Mouse (Mus musculus) adrenal gland, adult (tissue): ENCODE results near the gene Cnnm1.

Source experiments
- DNase-seq, 2 experiments: peaks; one replicate each; pipeline ENCODE4 v3.0.0; 2022 to 2023; ENCODE audit warnings: low spot score in 1 of 2; ENCODE audit not compliant: inconsistent age in 2 of 2

Cnnm1 gene

DNA sequence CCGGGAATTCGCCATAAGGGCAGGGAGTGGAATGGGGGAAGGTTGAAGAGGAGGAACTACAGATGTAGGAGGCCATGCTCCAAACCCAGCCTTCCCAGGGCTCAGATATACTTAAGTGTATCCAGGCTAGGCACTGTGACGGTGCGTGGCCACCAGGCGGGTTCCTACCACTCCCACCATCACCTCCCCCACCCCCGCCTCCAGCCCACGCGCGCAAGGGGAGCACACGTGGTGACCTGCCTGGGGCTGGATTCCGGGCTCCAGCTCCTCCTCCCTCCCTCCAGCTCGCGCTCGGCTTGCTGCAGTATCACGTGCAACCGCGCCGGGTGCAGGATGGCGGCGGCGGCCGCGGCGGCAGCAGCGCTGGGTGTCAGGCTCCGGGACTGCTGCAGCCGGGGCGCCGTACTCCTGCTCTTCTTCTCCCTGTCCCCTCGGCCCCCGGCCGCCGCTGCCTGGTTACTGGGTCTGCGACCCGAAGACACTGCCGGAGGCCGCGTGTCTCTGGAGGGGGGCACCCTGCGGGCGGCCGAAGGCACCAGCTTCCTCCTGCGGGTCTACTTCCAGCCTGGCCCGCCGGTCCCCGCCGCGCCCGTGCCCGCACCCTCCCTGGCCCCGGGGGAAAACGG, at the start of gene Cnnm1:
Cnnm1 (plus strand) TSS at position 325 of the 626 bp plus-strand sequence.
- peak; percentile 16 to 64 for DNase-seq

DNA sequence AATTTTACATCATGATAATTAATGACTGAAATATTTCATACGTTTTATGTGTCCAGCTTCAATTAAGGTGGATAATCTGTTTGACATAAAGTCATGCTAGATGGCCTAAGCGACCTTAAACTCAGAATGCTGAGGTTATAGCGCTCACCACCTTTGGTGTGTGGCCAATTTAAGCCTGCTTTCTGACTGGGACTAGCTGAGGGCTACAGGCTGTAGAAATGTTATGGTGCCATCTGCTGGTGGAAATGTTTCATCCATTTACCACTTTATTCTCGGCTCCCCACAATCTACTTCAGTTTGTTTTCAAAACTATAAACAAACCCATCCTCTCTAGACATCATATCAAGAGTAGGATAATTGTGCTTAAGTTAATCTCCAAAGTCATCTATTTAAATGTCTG, 43.9 kb upstream of the Cnnm1 start:
- peak; percentile 7 to 76 for DNase-seq

DNA sequence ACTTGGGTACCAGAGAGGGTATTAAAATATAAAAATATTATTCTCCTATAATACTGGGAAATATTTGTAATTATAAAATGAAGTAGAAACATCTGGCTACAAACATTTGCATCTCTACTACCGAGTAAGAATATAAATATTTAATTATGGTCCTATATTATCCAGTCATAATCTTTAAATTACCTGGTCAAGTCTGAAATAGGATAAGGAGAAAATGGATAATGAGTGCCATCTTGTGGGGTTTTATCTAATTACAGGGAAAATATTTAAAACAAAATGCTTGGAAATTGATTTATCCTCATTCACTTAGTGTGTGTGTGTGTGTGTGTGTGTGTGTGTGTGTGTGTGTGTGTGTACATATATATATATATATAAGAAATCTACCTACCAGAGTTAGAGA, 33.1 kb upstream of the Cnnm1 start:
- no peak for DNase-seq

DNA sequence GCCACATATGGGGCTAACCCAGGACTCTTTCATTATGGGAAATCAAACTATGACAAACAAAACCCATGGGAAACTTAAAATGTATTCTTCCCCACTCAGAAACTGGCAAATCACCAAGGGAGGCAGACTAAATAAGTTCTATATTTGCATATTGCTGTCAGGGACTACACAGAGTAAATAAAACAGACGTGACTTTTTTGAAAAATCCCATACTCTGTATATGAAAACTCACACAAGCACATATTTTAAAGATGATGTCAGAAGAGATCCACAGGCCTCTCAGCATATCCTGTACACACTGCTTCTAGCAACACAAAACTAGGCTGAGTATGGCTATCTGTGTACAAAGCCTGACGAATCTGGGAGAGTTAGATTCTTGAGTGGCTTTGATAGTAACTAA, 24.7 kb upstream of the Cnnm1 start:
- no peak for DNase-seq

DNA sequence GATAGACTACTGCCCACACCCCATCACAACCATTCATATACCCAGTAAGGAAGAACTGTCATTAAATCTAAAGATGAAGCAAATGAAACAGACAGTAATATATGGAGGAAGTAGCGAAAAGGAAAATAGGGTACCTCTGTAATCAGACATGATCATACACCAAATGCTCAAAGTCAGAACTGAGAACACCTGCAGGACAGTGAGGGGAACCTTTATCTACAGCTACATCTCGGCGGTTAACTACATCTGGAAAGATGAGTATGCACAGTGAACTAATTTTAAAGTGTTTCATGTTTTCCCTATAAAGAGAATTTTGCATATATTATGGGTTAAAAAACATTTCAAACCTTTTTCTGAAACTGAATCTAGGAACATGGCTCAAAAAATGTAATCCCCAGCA, 19.7 kb upstream of the Cnnm1 start:
- DNase-seq, result no peak

DNA sequence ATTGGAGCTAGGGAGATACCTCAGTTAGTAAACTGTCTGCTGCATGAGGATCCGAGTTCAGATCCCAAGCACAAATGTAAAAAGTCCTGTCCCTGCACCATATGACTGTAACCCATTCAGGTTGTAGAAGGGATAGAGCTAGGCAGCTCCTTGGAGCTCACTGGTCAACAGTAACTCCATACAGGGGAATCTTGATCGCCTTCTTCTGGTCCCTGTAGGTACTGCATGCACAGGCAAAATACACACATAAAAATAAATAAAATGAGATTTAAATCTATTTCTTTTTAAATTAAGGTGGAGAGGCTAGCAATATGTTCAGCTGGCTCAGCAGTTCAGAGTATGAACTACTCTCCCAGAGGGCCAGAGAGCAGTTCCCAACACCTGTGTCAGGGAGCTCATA, 16.2 kb upstream of the Cnnm1 start:
- no peak for DNase-seq

DNA sequence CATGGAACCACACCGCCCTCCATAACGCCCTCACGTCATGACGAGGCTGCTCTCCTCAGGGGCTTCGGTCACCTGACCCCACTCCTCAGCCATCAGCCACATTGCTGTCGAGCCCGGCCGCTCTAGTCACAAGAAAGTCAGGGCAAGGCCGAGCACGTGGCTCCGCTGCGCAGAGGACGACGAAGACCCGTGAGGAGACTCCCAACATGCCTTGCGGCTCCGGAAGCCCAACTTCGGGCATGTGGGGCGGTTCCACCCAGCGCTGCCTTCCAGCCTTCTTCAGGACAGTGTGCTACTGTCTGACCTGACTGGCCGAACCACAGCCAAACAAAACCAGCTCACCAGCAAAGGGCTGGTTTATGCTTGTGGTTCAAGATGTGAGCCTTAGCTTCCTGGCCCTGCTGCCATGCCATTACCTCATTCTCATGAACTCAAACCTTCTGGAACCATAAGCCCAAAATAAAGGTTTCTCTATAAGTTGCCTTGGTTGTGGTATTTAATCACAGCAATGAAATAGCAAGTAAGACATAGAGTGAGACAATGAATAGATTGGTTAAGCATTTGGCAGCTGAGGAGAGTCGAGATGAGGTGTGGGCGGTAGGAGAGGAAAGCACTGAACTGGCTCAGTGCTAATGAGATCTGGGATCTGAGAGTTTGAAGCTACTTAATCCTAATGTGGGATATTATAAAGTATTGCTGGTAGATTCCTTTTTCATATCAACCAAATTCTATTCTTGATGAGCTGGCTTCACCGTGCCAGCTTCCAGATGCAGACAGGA, 12.6 kb upstream of the Cnnm1 start:
- DNase-seq, result no peak

DNA sequence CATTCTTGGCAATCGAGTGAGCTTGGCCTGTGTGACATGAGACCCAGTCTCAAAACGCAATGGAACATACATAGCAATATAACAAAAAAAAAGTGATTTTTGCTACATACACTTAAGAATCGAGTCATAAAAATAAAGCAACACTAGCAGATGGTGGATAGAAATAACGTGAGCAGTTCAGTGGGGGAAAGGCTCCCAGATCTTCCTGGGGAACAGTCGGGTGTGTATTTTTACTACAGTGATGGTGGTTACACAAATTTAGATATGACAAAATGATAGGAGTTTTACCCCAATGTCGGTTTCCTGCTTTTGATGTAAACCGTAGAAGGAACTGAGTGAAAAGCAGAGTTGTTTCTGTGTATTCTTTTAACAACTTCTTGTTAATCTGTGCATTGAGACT, 990 bp upstream of the Cnnm1 start:
- DNase-seq, result no peak

DNA sequence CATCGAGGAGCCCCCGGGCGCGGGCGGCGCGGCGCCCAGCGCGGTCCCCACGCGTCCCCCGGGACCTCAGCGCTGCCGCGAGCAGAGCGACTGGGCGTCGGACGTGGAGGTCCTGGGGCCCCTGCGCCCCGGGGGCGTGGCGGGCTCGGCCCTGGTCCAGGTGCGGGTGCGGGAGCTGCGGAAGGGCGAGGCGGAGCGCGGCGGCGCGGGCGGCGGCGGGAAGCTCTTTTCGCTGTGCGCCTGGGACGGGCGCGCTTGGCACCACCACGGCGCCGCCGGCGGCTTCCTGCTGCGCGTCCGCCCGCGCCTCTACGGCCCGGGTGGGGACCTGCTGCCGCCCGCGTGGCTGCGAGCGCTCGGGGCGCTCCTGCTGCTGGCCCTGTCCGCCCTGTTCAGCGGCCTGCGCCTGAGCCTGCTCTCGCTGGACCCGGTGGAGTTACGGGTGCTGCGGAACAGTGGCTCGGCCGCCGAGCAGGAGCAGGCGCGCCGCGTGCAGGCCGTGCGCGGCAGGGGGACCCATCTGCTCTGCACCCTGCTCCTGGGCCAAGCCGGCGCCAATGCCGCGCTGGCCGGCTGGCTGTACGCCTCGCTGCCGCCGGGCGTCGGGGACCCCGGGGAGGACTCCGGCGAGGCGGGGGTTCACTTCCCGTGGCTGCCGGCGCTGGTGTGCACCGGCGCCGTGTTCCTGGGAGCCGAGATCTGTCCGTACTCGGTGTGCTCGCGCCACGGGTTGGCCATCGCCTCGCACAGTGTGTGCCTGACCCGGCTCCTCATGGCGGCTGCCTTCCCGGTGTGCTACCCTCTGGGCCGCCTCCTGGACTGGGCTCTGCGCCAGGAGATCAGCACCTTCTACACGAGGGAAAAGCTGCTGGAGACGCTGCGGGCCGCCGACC, 778 bp downstream of the Cnnm1 start:
- DNase-seq, result peak; percentile 8 to 50

DNA sequence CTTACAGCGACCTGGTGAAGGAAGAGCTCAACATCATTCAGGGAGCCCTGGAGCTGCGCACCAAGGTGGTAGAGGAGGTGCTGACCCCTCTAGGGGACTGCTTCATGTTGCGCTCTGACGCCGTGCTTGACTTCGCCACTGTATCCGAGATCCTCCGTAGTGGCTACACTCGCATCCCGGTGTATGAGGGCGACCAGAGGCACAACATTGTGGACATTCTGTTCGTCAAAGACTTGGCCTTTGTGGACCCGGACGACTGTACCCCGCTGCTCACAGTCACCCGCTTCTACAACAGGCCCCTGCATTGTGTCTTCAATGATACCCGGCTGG, 1.4 kb downstream of the Cnnm1 start:
- peak in 1 of 2 experiments; percentile 27 for DNase-seq

DNA sequence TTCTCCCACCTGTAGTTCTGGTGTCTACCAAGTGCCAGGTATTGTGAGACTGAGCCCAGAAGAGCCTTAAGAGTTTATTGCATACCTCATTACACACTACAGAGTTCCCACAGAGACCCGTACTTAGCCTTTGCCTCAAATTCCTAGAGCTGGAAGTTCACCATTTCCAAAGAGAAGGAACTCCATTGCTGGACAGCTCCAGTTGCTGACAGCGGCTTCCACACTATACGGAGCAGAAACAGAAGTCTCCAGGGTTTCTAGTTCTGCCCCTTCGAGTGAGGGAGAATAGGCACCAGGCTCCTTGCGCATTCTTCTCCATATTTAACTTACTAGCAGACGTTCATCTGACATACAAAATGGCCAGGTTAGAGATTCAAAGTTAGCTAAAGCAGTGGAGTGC, 2.0 kb downstream of the Cnnm1 start:
- DNase-seq, result peak in 1 of 2 experiments; percentile 18

DNA sequence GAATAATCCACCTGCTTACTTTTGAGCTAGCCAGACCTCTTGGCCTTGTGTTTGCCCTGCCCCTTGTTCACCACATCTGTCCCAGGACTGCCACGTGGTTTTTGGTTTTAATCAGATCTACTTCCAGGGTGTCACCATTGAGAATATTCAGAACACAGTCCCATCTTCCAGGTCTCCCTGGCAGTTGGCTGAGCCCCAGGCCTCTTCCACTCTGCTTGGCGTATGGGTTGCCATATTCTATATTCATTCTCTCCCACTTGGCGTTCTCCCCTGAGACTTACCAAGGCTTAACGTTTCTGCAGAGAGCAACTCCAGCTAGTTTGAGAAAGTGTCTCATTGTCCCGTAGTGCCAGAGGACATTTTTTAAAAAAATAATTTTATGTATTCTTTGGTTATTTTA, 2.7 kb downstream of the Cnnm1 start:
- DNase-seq, result no peak

DNA sequence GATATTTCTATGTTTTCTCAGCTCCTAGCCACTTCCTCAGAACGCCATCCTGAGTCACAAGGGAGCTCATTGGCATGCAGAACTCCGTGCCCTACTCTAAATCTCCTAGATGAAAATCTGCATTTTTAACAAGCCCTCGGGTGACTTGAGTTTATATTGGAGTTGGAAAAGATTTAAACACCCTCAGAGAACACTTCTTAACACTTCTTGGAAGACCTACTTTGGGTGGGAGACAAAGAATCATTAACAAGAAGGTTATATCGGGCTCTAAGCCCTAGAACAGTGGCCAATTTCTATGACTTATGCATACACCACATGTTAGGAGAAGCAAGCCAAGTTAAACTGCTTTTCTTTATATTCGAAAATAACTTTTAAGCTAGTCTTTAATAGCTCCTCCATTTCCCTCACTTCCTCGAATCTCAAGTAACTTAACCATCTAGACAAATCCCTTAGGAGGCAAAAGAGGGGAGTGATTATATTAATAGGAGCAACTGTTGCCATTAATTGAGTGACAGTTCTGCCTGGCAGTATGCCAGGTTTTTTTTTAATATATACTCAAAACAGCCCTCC, 4.5 kb downstream of the Cnnm1 start:
- no peak for DNase-seq

DNA sequence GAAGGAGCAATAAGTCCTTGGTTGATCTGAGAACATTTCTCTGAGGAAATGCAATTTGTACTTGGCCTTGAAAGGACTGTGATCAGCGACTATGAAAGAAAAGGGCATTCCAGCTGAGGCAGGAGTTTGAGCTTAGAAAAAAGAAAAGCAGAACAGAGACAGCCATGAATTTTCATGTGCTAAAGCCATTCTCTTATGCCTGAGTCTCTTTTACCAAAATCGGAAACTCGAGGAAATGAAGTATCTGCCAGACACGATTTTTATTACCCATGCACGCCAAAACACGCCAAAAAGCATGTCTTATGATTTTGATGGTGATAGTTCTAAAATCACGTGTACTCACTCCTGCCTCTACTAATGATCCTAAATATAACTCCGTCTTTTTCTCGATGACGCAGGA, 11.3 kb downstream of the Cnnm1 start:
- DNase-seq, result no peak

DNA sequence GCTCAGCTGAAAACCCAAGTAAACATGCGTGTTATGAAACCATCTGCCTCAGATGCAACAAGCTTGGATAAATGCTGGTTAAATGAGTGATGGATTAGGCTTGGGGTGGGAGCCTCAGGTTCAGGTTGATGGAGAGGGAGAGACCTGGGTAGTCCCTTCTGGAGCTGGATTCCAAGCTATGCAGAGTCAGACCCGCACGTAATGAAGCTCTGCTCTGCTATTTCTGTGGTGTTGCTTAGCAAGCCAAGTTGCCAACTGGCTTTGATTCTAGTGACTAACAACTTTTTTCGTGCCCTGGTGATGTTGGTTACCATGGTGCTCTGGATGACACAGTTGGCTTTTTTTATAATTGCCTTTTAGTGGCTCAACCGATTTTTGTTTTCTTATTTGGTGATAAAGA, 11.9 kb downstream of the Cnnm1 start:
- DNase-seq, result no peak

DNA sequence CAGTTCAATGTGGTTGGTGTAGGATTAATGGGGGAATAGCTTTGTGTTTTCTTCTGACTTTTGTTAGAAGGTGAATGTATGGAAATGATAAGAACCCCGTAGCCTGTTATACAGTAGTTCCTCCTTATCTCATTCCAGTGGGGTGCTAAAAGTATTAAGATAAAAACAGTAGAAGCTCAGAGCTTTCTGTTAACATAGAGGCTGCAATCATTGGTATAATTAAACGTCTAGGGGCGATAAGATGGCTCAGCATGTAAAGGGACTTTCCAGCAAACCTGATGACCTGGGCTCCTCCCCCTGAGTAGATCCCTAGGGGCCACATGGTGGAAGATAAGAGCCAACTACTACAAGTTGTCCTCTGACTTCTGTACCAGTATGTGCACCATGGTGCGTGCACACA, 12.8 kb downstream of the Cnnm1 start:
- DNase-seq, result no peak

DNA sequence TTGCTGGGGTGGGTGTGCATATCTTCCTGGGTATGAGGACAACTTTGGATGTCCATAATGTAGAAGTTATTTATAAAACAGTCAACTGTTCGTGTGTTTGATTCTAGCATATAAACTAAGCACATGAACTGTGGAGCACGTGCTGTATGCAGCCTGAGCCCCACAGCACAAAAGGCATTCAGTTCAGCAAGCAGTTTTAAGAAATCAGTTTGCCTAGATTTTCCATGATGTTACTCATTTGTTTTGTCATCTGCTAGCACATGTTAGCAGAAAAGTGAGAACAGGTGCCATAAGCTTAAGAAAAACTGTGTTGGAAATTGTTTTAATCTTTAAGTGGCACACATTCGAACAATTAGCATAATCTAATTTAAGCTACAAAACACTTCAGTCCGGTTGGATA, 19.7 kb downstream of the Cnnm1 start:
- no peak for DNase-seq

DNA sequence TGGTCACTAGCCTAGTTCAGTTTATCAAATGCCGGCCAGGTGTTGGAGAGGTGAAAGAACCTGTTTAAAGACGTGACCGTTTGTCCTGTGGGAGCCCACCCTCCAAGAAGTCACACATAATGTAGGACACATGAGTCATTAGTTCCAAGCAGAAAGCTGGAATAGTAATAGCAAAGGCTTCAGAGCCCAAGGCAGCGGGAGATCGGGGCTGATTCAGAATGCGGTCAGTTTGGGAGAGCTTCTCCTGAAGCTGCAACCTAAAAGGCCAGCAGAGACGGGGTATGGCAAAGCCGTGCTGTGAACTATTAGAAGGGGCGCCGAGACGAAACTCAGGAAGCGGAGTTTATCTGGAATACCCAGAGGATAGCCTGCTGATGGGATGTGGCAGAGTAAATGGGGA, 20.2 kb downstream of the Cnnm1 start:
- no peak for DNase-seq

DNA sequence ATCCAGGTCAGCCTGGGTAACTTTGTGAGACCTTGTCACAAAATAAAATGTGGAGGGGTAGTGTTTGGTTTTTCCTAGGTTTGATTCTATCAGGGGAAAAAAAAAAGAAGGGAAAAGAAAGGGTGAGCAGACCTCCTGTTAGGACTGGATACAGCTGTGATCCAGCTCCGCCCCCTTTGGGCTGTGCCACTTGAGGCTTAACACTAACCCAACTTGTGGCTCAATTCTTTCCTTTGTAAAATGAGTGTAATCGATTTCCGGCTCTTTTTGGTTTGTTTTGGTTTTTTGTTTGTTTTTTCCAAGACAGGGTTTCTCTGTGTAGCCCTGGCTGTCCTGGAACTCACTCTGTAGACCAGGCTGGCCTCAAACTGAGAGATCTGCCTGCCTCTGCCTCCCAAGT, 21.9 kb downstream of the Cnnm1 start:
- no peak for DNase-seq

DNA sequence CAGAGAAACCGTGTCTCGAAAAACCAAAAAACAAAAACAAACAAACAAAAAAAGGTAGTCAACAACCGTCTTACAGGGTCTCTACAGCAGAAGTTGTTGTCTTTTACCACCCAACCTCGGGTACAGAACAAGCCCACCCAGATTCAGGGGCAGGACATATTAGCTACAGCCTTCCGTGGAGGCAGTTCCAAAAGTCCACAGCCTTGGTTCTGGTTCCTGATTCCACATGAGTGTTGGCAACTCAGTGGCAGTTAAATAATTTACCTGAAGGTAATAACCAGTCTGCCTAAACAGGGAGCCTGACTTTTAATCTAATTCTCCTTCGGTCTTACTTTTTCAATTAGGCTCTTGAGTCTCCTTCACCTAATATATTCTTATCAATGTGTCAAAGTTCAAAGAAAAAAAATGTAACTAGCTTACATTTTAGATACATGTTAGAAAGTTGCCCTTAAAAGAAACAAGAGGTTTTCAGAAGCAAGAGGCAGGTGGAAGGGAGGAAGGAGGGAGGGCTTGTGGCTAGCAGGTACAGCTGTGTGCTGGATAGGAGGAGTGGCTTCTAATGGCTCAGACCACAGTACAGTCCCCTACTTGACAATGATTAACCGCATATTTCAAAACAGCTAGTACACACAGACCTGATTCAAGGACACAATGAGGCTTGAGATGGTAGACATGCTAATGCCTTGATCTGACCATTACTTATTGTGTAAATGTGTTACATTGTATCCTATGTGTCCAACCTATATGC, 23.5 kb downstream of the Cnnm1 start:
- no peak for DNase-seq

DNA sequence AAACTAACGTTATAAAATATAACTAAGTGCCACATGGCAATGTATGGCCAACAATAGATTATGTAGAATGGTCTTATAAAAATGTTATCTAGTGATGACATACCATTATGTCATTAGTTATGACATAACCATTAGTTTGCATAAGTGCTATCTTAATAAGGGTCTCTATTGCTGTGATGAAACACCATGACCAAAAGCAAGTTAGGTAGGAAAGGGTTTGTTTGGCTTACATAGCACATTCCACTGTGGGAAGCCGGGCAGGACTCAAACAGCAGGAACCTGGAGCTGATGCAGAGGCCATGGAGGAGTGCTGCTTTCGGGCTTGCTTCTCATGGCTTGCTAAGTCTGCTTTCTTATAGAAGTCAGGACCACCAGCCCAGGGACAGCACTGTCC, 24.1 kb downstream of the Cnnm1 start:
- DNase-seq, result no peak
